ENCODE assay signal across 8 mouse cellular contexts in genomic region chr13:109260796-109261516, GRCm38 (mm10).
DNase-seq lines count a peak whose midpoint lies in the region; ATAC-seq and TF ChIP-seq lines count a peak whose summit lies in the region.

No protein-coding gene starts in this region.

- peak overlapping the region; percentile 71 for H3K9ac ChIP-seq in heart, embryonic 12.5 days
- peak overlapping the region; percentile 58 for H3K9ac ChIP-seq in ES-Bruce4 (ENCODE audit: low read depth, poor library complexity, severe bottlenecking)
- H3K9ac ChIP-seq in forebrain, embryonic 13.5 days: peak overlapping the region; percentile 71
- H3K9ac ChIP-seq in liver, embryonic 15.5 days: no peak overlapping the region

- peak; percentile 49; the same call in 1 of the 2 replicates for ATAC-seq in heart, embryonic 12.5 days (ENCODE audit: insufficient number of reproducible peaks, low FRiP score)
- peak; percentile 71 for ATAC-seq in forebrain, embryonic 13.5 days
- peak; percentile 25; the same call in 1 of the 2 replicates for ATAC-seq in liver, embryonic 15.5 days (ENCODE audit: insufficient read depth)
- ATAC-seq in erythroid progenitor cell, adult 5-6 weeks (replicated peaks; ENCODE audit: low FRiP score, poor library complexity, severe bottlenecking): no peak

- no peaks in the 10 kb centered on the region for H3K9me3 ChIP-seq in heart, embryonic 12.5 days (replicated peaks)
- no peaks in the 10 kb centered on the region for H3K9me3 ChIP-seq in ES-Bruce4 (replicated peaks; ENCODE audit: control insufficient read depth, insufficient read depth, low read length, poor library complexity, severe bottlenecking)
- H3K9me3 ChIP-seq in forebrain, embryonic 13.5 days (replicated peaks): no peaks in the 10 kb centered on the region
- no peaks in the 10 kb centered on the region for H3K9me3 ChIP-seq in liver, embryonic 15.5 days (replicated peaks)

- no peak for TF ChIP-seq CTCF in ES-Bruce4 (IDR thresholded peaks at IDR 0.05; ENCODE audit: low read depth, low read length)

- H3K27me3 ChIP-seq in heart, embryonic 12.5 days (replicated peaks): no peaks in the 10 kb centered on the region
- no peaks in the 10 kb centered on the region for H3K27me3 ChIP-seq in ES-Bruce4 (ENCODE audit: control insufficient read depth, insufficient read depth, low read length, poor library complexity, severe bottlenecking)
- no peaks in the 10 kb centered on the region for H3K27me3 ChIP-seq in forebrain, embryonic 13.5 days
- peaks cover 14% of the 10 kb centered on the region; the same call in 1 of the 2 replicates for H3K27me3 ChIP-seq in liver, embryonic 15.5 days

- H3K36me3 ChIP-seq in heart, embryonic 12.5 days: no peaks in the 10 kb centered on the region
- H3K36me3 ChIP-seq in ES-Bruce4 (ENCODE audit: control insufficient read depth, insufficient read depth, low read length, poor library complexity, severe bottlenecking): no peaks in the 10 kb centered on the region
- no peaks in the 10 kb centered on the region for H3K36me3 ChIP-seq in forebrain, embryonic 13.5 days (ENCODE audit: poor library complexity, severe bottlenecking)
- no peaks in the 10 kb centered on the region for H3K36me3 ChIP-seq in liver, embryonic 15.5 days (replicated peaks)

- whole genome bisulfite sequencing in heart, embryonic 12.5 days: 3% methylated on average over 17 of the region's 17 CpGs
- 2% methylated on average over 17 of the region's 17 CpGs for WGBS in forebrain, embryonic 13.5 days
- 2% methylated on average over 17 of the region's 17 CpGs for WGBS in liver, embryonic 15.5 days (ENCODE audit: insufficient replicate concordance)

- H3K27ac ChIP-seq in heart, embryonic 12.5 days (ENCODE audit: poor library complexity, severe bottlenecking): peak overlapping the region; percentile 75
- H3K27ac ChIP-seq in ES-Bruce4 (ENCODE audit: insufficient read depth, low read length): peak overlapping the region; percentile 93
- H3K27ac ChIP-seq in forebrain, embryonic 13.5 days: peak overlapping the region; percentile 48
- peak overlapping the region; percentile 53; the same call in 1 of the 2 replicates for H3K27ac ChIP-seq in liver, embryonic 15.5 days (replicated peaks)

- TF ChIP-seq POLR2A in ES-Bruce4 (IDR thresholded peaks at IDR 0.05; ENCODE audit: insufficient read depth, low read length): no peak

- no peak for DNase-seq in heart, postnatal 14 days
- DNase-seq in testis, postnatal 10 days (ENCODE audit: low spot score): peak; percentile 44
- DNase-seq in adrenal gland, postnatal 14 days: no peak

- H3K4me1 ChIP-seq in heart, embryonic 12.5 days (replicated peaks): peaks cover 2% of the 10 kb centered on the region; the same call in 1 of the 2 replicates
- H3K4me1 ChIP-seq in ES-Bruce4 (ENCODE audit: control insufficient read depth, insufficient read depth, low read length): peaks cover 9% of the 10 kb centered on the region
- peaks cover 19% of the 10 kb centered on the region for H3K4me1 ChIP-seq in forebrain, embryonic 13.5 days
- 0 out of 2 replicates have a peak, but pooled peaks cover 3% of the 10 kb centered on the region for H3K4me1 ChIP-seq in liver, embryonic 15.5 days (replicated peaks)

- H3K4me3 ChIP-seq in heart, embryonic 12.5 days: peak overlapping the region; percentile 57
- peak overlapping the region; percentile 83 for H3K4me3 ChIP-seq in ES-Bruce4 (ENCODE audit: low read depth, low read length)
- H3K4me3 ChIP-seq in forebrain, embryonic 13.5 days: peak overlapping the region; percentile 50
- H3K4me3 ChIP-seq in liver, embryonic 15.5 days (replicated peaks): peak overlapping the region; percentile 50

- no peak for TF ChIP-seq EP300 in ES-Bruce4 (IDR thresholded peaks at IDR 0.05; ENCODE audit: insufficient read depth, low read depth, low read length)

- intact Hi-C loops in heart, postnatal 14 days (cut with DNase I): no loop called here

- peak overlapping the region; percentile 70 for H3K4me2 ChIP-seq in heart, embryonic 12.5 days
- H3K4me2 ChIP-seq in forebrain, embryonic 13.5 days: peak overlapping the region; percentile 72
- H3K4me2 ChIP-seq in liver, embryonic 15.5 days: peak overlapping the region; percentile 63
